Mouse (Mus musculus) C2C12 (cell line): ENCODE measurements around the gene Prdx2.

Source experiments
- CTCF ChIP-seq: IDR thresholded peaks from one replicate; pipeline ENCODE4 v1.5.1; 2011; ENCODE audit not compliant: control insufficient read depth, insufficient read depth, insufficient read length
- MYOD1 ChIP-seq: IDR thresholded peaks from one replicate; pipeline ENCODE4 v1.6.1; 2011; ENCODE audit warnings: low read depth; ENCODE audit not compliant: control insufficient read depth, insufficient read length
- USF1 ChIP-seq: IDR thresholded peaks from one replicate; pipeline ENCODE4 v1.6.1; 2011; ENCODE audit warnings: low read depth, mild to moderate bottlenecking, control low read depth, moderate library complexity

GRCm38 (mm10) chr8:84927513-84927912, 41.9 kb upstream of the Prdx2 start:
- TF ChIP-seq USF1 (no peak), MYOD1 (no peak), CTCF (no peak)
